Mouse (Mus musculus): ENCODE measurements around the gene Hcn2. TPM values are rescaled to one million over a fixed set of nuclear protein-coding genes. Genes with fewer than 3 reads are reported as not detected.

Hcn2 gene
- polyA plus RNA-seq, 1 experiment = 270 TPM

- H3K4me3 ChIP-seq (replicated peaks; ENCODE audit: insufficient read depth, low read depth, low read length) = no peak overlapping the region
- H3K27ac ChIP-seq (ENCODE audit: insufficient read depth, low read length) = no peak overlapping the region
- H3K4me1 ChIP-seq (ENCODE audit: control insufficient read depth, insufficient read depth, low read length) = no peaks in the 10 kb centered on the region
- DNase-seq = no peak
- no peaks in the 10 kb centered on the region for H3K27me3 ChIP-seq (ENCODE audit: control insufficient read depth, insufficient read depth, low read length)
- TF ChIP-seq POLR2A (IDR thresholded peaks at IDR 0.05; ENCODE audit: borderline replicate concordance, insufficient read depth, low read length) (no peak), CTCF (IDR thresholded peaks at IDR 0.05; ENCODE audit: borderline replicate concordance, insufficient read depth, low read depth, low read length) (no peak)
- 52% methylated on average over 2 of the region's 2 CpGs for WGBS
Measured at GRCm38 (mm10) chr10:79773208-79773607, 56.8 kb downstream of the Hcn2 start.

GRCm38 (mm10) chr10:79774486-79775279 lies 58.2 kb downstream of the Hcn2 start:
- Histone ChIP-seq H3K4me1 (ENCODE audit: control insufficient read depth, insufficient read depth, low read length) (no peaks in the 10 kb centered on the region), H3K4me3 (replicated peaks; ENCODE audit: insufficient read depth, low read depth, low read length) (no peak overlapping the region), H3K27ac (ENCODE audit: insufficient read depth, low read length) (no peak overlapping the region), H3K27me3 (ENCODE audit: control insufficient read depth, insufficient read depth, low read length) (no peaks in the 10 kb centered on the region)
- TF ChIP-seq POLR2A (IDR thresholded peaks at IDR 0.05; ENCODE audit: borderline replicate concordance, insufficient read depth, low read length) (no peak), CTCF (IDR thresholded peaks at IDR 0.05; ENCODE audit: borderline replicate concordance, insufficient read depth, low read depth, low read length) (no peak)
- no peak for DNase-seq
- 45% methylated on average over 5 of the region's 5 CpGs for WGBS

GRCm38 (mm10) chr10:79777103-79777531 lies 60.7 kb downstream of the Hcn2 start, which contains the start of gene Fstl3:
TSS of gene Fstl3 (plus strand) at chr10:79777272.
- 9% methylated on average over 39 of the region's 39 CpGs for WGBS
- H3K27ac ChIP-seq (ENCODE audit: insufficient read depth, low read length) = no peak within 1 kb of the TSS
- no peaks in the 10 kb centered on the region for H3K27me3 ChIP-seq (ENCODE audit: control insufficient read depth, insufficient read depth, low read length)
- peaks cover 5% of the 10 kb centered on the region for H3K4me1 ChIP-seq (ENCODE audit: control insufficient read depth, insufficient read depth, low read length)
- TF ChIP-seq CTCF (IDR thresholded peaks at IDR 0.05; ENCODE audit: borderline replicate concordance, insufficient read depth, low read depth, low read length) = no peak
- no peak for TF ChIP-seq POLR2A (IDR thresholded peaks at IDR 0.05; ENCODE audit: borderline replicate concordance, insufficient read depth, low read length)
- no peak for DNase-seq
- H3K4me3 ChIP-seq (replicated peaks; ENCODE audit: insufficient read depth, low read depth, low read length) = no peak within 1 kb of the TSS

GRCm38 (mm10) chr10:79778006-79778405 lies 61.6 kb downstream of the Hcn2 start:
- no peak for DNase-seq
- 28% methylated on average over 15 of the region's 15 CpGs for WGBS
- Histone ChIP-seq H3K27ac (ENCODE audit: insufficient read depth, low read length) (no peak overlapping the region), H3K4me3 (replicated peaks; ENCODE audit: insufficient read depth, low read depth, low read length) (no peak overlapping the region), H3K4me1 (ENCODE audit: control insufficient read depth, insufficient read depth, low read length) (peaks cover 5% of the 10 kb centered on the region), H3K27me3 (ENCODE audit: control insufficient read depth, insufficient read depth, low read length) (no peaks in the 10 kb centered on the region)
- TF ChIP-seq POLR2A (IDR thresholded peaks at IDR 0.05; ENCODE audit: borderline replicate concordance, insufficient read depth, low read length) (no peak), CTCF (IDR thresholded peaks at IDR 0.05; ENCODE audit: borderline replicate concordance, insufficient read depth, low read depth, low read length) (no peak)

GRCm38 (mm10) chr10:79779193-79779592 lies 62.8 kb downstream of the Hcn2 start:
- H3K27me3 ChIP-seq (ENCODE audit: control insufficient read depth, insufficient read depth, low read length) = no peaks in the 10 kb centered on the region

GRCm38 (mm10) chr10:79779784-79780663 lies 63.6 kb downstream of the Hcn2 start:
- Histone ChIP-seq H3K4me1 (ENCODE audit: control insufficient read depth, insufficient read depth, low read length) (peaks cover 10% of the 10 kb centered on the region), H3K4me3 (replicated peaks; ENCODE audit: insufficient read depth, low read depth, low read length) (peak overlapping the region; percentile 72), H3K27me3 (ENCODE audit: control insufficient read depth, insufficient read depth, low read length) (no peaks in the 10 kb centered on the region), H3K27ac (ENCODE audit: insufficient read depth, low read length) (no peak overlapping the region)
- peak; percentile 97 for DNase-seq
- TF ChIP-seq POLR2A (IDR thresholded peaks at IDR 0.05; ENCODE audit: borderline replicate concordance, insufficient read depth, low read length) = no peak
- peak; percentile 79 for TF ChIP-seq CTCF (IDR thresholded peaks at IDR 0.05; ENCODE audit: borderline replicate concordance, insufficient read depth, low read depth, low read length)
- 2% methylated on average over 55 of the region's 55 CpGs for WGBS

More at GRCm38 (mm10) chr10:79779193-79779592, 62.8 kb downstream of the Hcn2 start:
- Histone ChIP-seq H3K4me1 (ENCODE audit: control insufficient read depth, insufficient read depth, low read length) (peaks cover 6% of the 10 kb centered on the region), H3K27ac (ENCODE audit: insufficient read depth, low read length) (no peak overlapping the region), H3K4me3 (replicated peaks; ENCODE audit: insufficient read depth, low read depth, low read length) (no peak overlapping the region)
- no peak for DNase-seq
- WGBS = 37% methylated on average over 2 of the region's 2 CpGs
- TF ChIP-seq POLR2A (IDR thresholded peaks at IDR 0.05; ENCODE audit: borderline replicate concordance, insufficient read depth, low read length) (no peak), CTCF (IDR thresholded peaks at IDR 0.05; ENCODE audit: borderline replicate concordance, insufficient read depth, low read depth, low read length) (no peak)

- peaks cover 10% of the 10 kb centered on the region for H3K4me1 ChIP-seq (ENCODE audit: control insufficient read depth, insufficient read depth, low read length)
- H3K27ac ChIP-seq (ENCODE audit: insufficient read depth, low read length) = no peak overlapping the region
- peak overlapping the region; percentile 72 for H3K4me3 ChIP-seq (replicated peaks; ENCODE audit: insufficient read depth, low read depth, low read length)
- H3K27me3 ChIP-seq (ENCODE audit: control insufficient read depth, insufficient read depth, low read length) = no peaks in the 10 kb centered on the region
- no peak for DNase-seq
- under 1% methylated on average over 13 of the region's 13 CpGs for WGBS
- TF ChIP-seq POLR2A (IDR thresholded peaks at IDR 0.05; ENCODE audit: borderline replicate concordance, insufficient read depth, low read length) = no peak
- no peak for TF ChIP-seq CTCF (IDR thresholded peaks at IDR 0.05; ENCODE audit: borderline replicate concordance, insufficient read depth, low read depth, low read length)
Measured at GRCm38 (mm10) chr10:79780664-79781015, 64.2 kb downstream of the Hcn2 start.
